Mouse (Mus musculus): ENCODE measurements around the gene Fam117b.
A peak's percentile ranks its signal among the peaks of the same experiment; 100 is the strongest.

- TF ChIP-seq HCFC1 (IDR thresholded peaks at IDR 0.05; ENCODE audit: low read depth, low read length): no peak
- peak; percentile 81 for TF ChIP-seq TCF12 (IDR thresholded peaks at IDR 0.05; ENCODE audit: low read depth, low read length)
- TF ChIP-seq ETS1 (IDR thresholded peaks at IDR 0.05; ENCODE audit: low read depth, low read length): peak; percentile 77
- TF ChIP-seq POLR2A (IDR thresholded peaks at IDR 0.05; ENCODE audit: control insufficient read depth in 1 of 2, insufficient read depth in 1 of 2, low read depth in 1 of 2, low read length in 2 of 2, poor library complexity in 1 of 2): no peak
- TF ChIP-seq ZMIZ1 (IDR thresholded peaks at IDR 0.05; ENCODE audit: low read depth, low read length): no peak
- no peak for TF ChIP-seq BHLHE40 (IDR thresholded peaks at IDR 0.05; ENCODE audit: borderline replicate concordance, low read depth, low read length)
- no peak for TF ChIP-seq MAZ (IDR thresholded peaks at IDR 0.05; ENCODE audit: low read depth, low read length)
- no peak for TF ChIP-seq CTCF (IDR thresholded peaks at IDR 0.05 in 2 of 3, conservative IDR thresholded peaks at IDR 0.05 in 1 of 3; ENCODE audit: control insufficient read depth in 1 of 3, insufficient read depth in 1 of 3, low read depth in 2 of 3, low read length in 3 of 3, poor library complexity in 1 of 3, severe bottlenecking in 1 of 3)
- no peak for TF ChIP-seq CHD1 (IDR thresholded peaks at IDR 0.05; ENCODE audit: low read depth, low read length)
- TF ChIP-seq NRF1 (IDR thresholded peaks at IDR 0.05; ENCODE audit: insufficient read depth, low read depth, low read length, poor library complexity, severe bottlenecking): no peak
- peak; percentile 75 to 76; a peak in 3 of 4 replicates for TF ChIP-seq EP300 (IDR thresholded peaks at IDR 0.05; ENCODE audit: low read depth in 1 of 2, low read length in 2 of 2)
- no peak for TF ChIP-seq CHD2 (IDR thresholded peaks at IDR 0.05; ENCODE audit: low read length)
- TF ChIP-seq GATA1 (IDR thresholded peaks at IDR 0.05; ENCODE audit: low read depth, low read length): peak; percentile 79
- peak; percentile 40; the same call in 1 of the 2 replicates for TF ChIP-seq MAX (IDR thresholded peaks at IDR 0.05; ENCODE audit: low read length)
Observed at GRCm38 (mm10) chr1:59945969-59946368, 33.2 kb downstream of the Fam117b start.
